Mouse (Mus musculus) limb, embryonic 12.5 days (tissue): ENCODE measurements around the gene Anapc2. TPM values are rescaled to one million over a fixed set of nuclear protein-coding genes. Genes with fewer than 3 reads are reported as not detected.
A peak's percentile ranks its signal among the peaks of the same experiment; 100 is the strongest.

Experiments
- ATAC-seq: fragments of 200-750 bp; cut with Nextera tagmentation; 2 replicates; pipeline ENCODE4 v1.8.0; 2017; ENCODE audit warnings: low read depth, moderate TSS enrichment; ENCODE audit not compliant: insufficient number of reproducible peaks, insufficient read depth, low FRiP score, low TSS enrichment
- H3K27ac ChIP-seq: fragments of 300-500 bp; sonication (generic); 2 replicates; pipeline ENCODE4 v1.5.1; 2016; ENCODE audit warnings: mild to moderate bottlenecking, moderate library complexity
- H3K27me3 ChIP-seq: fragments of 300-500 bp; sonication (generic); 2 replicates; pipeline ENCODE4 v1.6.1; 2016; ENCODE audit warnings: mild to moderate bottlenecking, moderate library complexity
- H3K36me3 ChIP-seq: fragments of 300-500 bp; sonication (generic); 2 replicates; pipeline ENCODE4 v1.6.1; 2016; ENCODE audit warnings: mild to moderate bottlenecking, moderate library complexity
- H3K4me1 ChIP-seq: fragments of 300-500 bp; sonication (generic); replicated peaks from 2 replicates; pipeline ENCODE4 v1.6.1; 2016
- H3K4me2 ChIP-seq: fragments of 300-500 bp; sonication (generic); 2 replicates; pipeline ENCODE4 v1.6.1; 2016; ENCODE audit warnings: mild to moderate bottlenecking, moderate library complexity
- H3K4me3 ChIP-seq: fragments of 300-500 bp; sonication (generic); replicated peaks from 2 replicates; pipeline ENCODE4 v1.5.1; 2016; ENCODE audit warnings: mild to moderate bottlenecking
- H3K9ac ChIP-seq: fragments of 300-500 bp; sonication (generic); replicated peaks from 2 replicates; pipeline ENCODE4 v1.6.1; 2016; ENCODE audit warnings: mild to moderate bottlenecking, moderate library complexity
- H3K9me3 ChIP-seq: fragments of 300-500 bp; sonication (generic); 2 replicates; pipeline ENCODE4 v1.6.1; 2016; ENCODE audit warnings: mild to moderate bottlenecking, moderate library complexity
- WGBS: fragments of 180-500 bp; shearing (Covaris S2); methylation state at CpG from one replicate; pipeline ENCODE4 v1.1.7; 2016; 5-methylcytosine and 5-hydroxymethylcytosine counted together
- polyA plus RNA-seq: library from polyadenylated mRNA; unstranded; fragments of >200 nt; fragmentation: Nextera tagmentation; extraction: Ambion mirVana; gene quantifications from 2 replicates; pipeline ENCODE4 v1.2.1, GENCODE M21; 2016

Anapc2 gene
- polyA plus RNA-seq, 1 experiment from 2014 or later = 141 TPM

DNA sequence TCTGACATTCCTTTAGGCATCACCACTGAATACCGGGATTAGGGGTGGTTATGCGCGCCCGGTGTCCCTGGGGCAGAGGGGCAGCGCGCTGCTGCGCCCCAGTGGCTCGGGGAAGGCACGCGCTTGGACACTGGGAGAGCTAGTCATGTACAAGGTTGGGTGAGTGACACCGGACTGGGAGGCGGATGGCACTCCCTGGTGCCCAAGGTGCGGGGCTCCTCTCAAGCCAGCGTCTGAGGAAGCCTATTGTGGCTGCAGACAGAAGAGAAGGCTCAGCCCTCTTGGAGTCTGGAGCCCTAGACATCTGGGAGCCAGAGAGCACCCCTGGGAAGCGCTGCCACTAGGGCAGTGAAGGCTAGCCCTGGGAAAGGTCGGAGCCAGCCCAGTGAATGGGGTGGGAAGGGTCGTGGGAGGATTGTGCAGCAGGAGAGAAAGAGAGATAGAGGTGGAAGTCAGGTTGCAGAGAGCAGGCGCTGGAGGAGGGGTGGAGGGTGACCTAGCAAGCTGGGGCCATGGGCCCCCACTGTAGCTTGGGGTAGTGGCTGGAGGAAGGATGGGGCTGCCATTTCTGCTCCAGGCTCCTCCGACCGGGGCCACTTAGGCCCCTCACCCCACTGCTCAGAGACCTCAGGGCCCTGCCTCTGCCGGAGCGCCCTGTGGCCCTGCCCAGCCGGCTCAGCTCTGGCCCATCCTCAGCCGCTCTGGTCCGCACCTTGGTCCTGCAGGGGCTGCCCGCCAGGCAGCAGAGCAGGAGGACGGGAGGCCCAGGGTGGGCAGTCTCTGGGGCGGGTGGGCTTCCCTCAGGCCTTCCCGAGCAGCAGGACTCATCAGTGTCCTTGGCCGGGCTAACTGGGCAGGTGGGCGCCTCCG lies 19.1 kb downstream of the Anapc2 start:
- H3K4me2 ChIP-seq = peak overlapping the region; percentile 53
- no peak overlapping the region for H3K27ac ChIP-seq
- H3K9ac ChIP-seq = 0 out of 2 replicates have a peak overlapping the region, but pooled peaks have one; percentile 46
- H3K4me1 ChIP-seq = peaks cover 17% of the 10 kb centered on the region; the same call in 1 of the 2 replicates
- peaks cover 100% of the 10 kb centered on the region for H3K27me3 ChIP-seq
- peaks cover under 1% of the 10 kb centered on the region; the same call in 1 of the 2 replicates for H3K36me3 ChIP-seq
- H3K4me3 ChIP-seq = peak overlapping the region; percentile 31
- H3K9me3 ChIP-seq = no peaks in the 10 kb centered on the region
- no peak for ATAC-seq
- WGBS = 4% methylated on average over 32 of the region's 32 CpGs

DNA sequence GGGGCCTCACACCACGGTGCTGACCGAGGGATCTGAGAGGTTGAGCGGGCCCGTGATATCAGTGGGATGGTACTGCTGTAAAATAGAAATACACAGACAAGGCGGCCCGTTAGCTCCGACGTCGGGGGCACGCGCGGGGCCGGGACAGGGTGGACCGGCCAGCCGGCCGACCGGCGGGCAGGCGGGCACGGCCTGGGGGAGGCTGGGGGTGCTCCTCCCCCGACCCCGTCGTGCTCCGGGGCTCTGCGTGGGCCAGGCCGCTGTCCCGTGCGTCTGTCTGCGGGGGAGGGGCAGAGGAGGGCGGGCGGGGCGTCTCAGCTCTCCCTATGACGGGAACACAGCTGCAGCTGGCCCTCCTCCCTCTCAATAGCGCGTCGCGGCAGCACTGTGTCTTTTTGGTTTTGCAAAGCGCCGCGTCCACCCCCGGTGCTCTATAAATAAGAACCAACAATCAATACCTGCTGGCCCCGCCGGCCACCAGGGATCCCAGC lies 19.8 kb downstream of the Anapc2 start:
- Histone ChIP-seq H3K27me3 (peaks cover 100% of the 10 kb centered on the region), H3K4me2 (peak overlapping the region; percentile 53), H3K4me1 (peaks cover 17% of the 10 kb centered on the region; the same call in 1 of the 2 replicates), H3K4me3 (peak overlapping the region; percentile 31), H3K27ac (no peak overlapping the region), H3K9me3 (no peaks in the 10 kb centered on the region), H3K36me3 (no peaks in the 10 kb centered on the region), H3K9ac (peak overlapping the region; percentile 46; the same call in 1 of the 2 replicates)
- 9% methylated on average over 36 of the region's 43 CpGs for WGBS
- no peak for ATAC-seq

DNA sequence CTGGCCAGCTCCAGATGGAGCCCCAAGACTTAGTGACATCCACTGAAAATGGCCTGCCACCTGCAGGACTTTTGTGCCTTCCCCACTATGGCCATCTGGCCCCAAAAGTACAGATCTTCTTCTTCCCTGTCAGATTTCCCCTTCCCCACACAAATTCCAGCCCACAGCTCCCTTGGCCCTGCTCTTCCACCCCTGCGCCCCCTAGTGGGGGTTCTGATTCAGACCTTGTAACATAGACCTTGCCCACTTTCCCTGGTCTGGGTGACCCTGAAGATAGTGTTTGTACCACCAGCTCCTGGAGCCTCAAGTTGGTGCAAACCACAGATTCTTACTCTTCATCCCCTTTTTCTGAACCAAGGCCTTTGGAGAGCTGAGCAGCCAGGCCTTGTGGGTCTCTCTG lies 20.6 kb downstream of the Anapc2 start:
- Histone ChIP-seq H3K27me3 (peaks cover 100% of the 10 kb centered on the region), H3K9me3 (no peaks in the 10 kb centered on the region), H3K27ac (no peak overlapping the region), H3K36me3 (no peaks in the 10 kb centered on the region), H3K9ac (no peak overlapping the region), H3K4me3 (no peak overlapping the region), H3K4me2 (no peak overlapping the region), H3K4me1 (peaks cover 17% of the 10 kb centered on the region; the same call in 1 of the 2 replicates)
- no peak for ATAC-seq
- WGBS = 0% methylated on average over 1 of the region's 1 CpGs

DNA sequence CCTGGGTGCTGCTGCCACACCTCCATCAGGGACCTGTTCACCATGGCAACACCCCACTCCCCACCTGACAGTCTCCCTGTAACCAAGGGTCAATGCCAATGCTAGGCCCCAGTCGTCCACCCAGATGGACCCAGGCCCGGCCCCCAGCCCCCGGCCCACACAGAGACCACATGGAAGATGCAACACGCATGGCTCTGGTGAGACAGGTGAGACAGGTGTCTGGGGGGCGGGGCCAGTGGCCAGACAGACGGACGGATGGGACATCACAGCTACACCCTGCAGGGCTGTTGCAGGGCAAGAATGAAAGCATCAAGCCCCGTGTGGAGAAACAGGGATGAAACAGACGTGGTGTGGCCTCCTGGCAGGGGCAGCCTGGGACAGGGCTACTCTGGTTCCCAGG lies 21.4 kb downstream of the Anapc2 start:
- H3K36me3 ChIP-seq = no peaks in the 10 kb centered on the region
- 68% methylated on average over 9 of the region's 9 CpGs for WGBS
- no peak overlapping the region for H3K4me2 ChIP-seq
- H3K27me3 ChIP-seq = peaks cover 99% of the 10 kb centered on the region
- no peak overlapping the region for H3K27ac ChIP-seq
- H3K4me3 ChIP-seq = no peak overlapping the region
- no peaks in the 10 kb centered on the region for H3K9me3 ChIP-seq
- H3K4me1 ChIP-seq = peaks cover 17% of the 10 kb centered on the region; the same call in 1 of the 2 replicates
- ATAC-seq = no peak
- H3K9ac ChIP-seq = no peak overlapping the region

DNA sequence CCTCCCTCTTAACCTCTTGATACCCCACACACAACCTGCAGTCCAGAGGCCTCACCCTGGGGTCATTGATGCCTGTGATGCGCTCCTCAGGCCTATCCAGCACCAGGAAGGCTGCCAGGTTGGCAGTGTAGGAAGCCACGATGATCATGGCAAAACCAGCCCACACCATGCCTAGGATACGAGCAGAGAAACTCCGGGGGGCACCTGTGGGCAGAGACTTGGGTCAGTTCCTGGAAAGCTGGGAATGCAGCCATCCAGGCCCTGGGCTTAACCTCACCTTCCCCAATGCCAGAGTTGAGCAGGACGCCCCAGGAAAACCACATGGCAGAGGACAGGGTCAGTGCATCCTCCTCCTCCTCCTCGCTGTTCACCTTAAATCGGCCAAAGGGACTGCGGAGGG lies 24.8 kb downstream of the Anapc2 start:
- H3K9ac ChIP-seq = no peak overlapping the region
- peaks cover 5% of the 10 kb centered on the region; the same call in 1 of the 2 replicates for H3K4me1 ChIP-seq
- no peaks in the 10 kb centered on the region for H3K9me3 ChIP-seq
- ATAC-seq = no peak
- no peak overlapping the region for H3K27ac ChIP-seq
- H3K36me3 ChIP-seq = no peaks in the 10 kb centered on the region
- H3K27me3 ChIP-seq = peaks cover 66% of the 10 kb centered on the region
- H3K4me2 ChIP-seq = no peak overlapping the region
- H3K4me3 ChIP-seq = no peak overlapping the region
- WGBS = 70% methylated on average over 8 of the region's 8 CpGs

DNA sequence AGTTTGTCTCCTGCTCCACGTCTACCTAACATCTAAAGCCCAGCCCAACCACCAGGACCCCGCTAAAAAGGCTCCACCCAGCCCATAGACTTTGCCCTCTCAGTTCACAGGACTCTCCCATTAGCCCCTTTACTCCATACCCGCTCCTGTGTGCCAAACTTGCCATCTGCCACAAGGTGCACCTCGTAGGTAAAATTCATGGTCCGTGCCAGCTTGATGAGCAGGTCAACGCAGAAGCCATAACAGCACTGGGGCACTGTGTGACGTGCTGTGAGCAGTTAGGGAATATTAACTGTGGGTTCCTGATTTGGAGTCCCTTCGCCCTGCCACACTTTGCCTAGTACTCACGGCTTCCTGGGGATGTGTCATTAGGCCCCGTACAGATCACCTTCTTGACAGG lies 25.8 kb downstream of the Anapc2 start:
- WGBS = 81% methylated on average over 10 of the region's 10 CpGs
- no peak overlapping the region for H3K27ac ChIP-seq
- no peaks in the 10 kb centered on the region for H3K4me1 ChIP-seq
- no peaks in the 10 kb centered on the region for H3K9me3 ChIP-seq
- no peak overlapping the region for H3K9ac ChIP-seq
- no peak overlapping the region for H3K4me3 ChIP-seq
- H3K36me3 ChIP-seq = no peaks in the 10 kb centered on the region
- no peak overlapping the region for H3K4me2 ChIP-seq
- H3K27me3 ChIP-seq = peaks cover 60% of the 10 kb centered on the region
- no peak for ATAC-seq

DNA sequence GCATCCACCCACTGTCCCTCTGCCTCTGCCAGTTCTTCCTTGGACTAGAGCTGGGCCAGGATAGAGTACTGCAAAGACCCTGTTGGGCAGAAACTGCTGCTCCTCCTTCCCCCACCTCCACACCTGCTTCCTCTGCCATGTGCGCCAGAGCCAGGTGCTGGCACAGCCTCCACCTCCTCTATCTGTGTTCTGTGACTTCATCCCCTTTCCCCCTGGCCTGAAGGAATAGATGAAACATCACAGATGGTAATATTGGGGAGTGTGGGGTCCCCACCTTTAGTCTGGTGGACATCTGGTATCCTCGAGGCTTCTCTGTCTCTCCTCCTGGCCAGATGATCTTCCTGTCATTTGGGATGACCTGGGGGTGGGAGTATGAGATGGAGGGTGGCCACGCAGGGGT lies 31.2 kb downstream of the Anapc2 start:
- no peak overlapping the region for H3K4me3 ChIP-seq
- H3K4me2 ChIP-seq = no peak overlapping the region
- H3K9me3 ChIP-seq = no peaks in the 10 kb centered on the region
- no peak overlapping the region for H3K27ac ChIP-seq
- 61% methylated on average over 3 of the region's 3 CpGs for WGBS
- H3K27me3 ChIP-seq = peaks cover 59% of the 10 kb centered on the region
- no peak for ATAC-seq
- no peak overlapping the region for H3K9ac ChIP-seq
- no peaks in the 10 kb centered on the region for H3K36me3 ChIP-seq
- 0 out of 2 replicates have a peak, but pooled peaks cover 6% of the 10 kb centered on the region for H3K4me1 ChIP-seq

DNA sequence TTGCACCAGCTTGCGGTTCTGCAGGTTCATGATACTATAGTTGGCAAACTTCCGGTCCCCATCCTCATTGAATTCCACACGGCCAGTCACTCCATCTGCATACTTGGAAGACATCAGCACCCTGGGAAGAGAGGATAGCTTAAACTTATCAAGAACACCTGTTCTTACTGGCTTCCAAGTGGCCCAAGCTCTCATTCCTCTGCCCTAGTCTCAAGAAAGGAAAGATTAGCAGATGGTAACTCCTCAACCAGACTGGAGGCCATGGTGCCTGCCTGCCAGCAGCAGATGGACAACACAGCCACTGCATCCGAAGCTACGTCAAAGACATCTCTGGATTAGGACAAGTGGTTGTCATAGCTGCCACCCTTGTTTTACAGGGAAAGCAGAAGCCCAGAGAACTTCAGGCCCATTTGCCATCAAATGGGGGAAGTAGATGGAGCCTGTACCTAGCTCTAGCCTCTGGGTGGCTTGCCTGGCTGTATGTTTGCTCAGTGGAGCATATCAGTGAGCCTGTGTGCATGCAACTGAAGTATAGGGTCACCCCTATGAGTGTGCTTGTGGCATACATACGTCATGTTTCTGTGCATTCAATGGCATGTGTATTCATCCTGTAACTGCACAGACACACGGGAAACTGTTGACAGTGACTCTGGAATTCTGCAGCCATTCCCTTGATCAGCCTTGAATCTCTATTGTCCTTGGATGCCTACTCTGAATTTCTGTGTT lies 31.8 kb downstream of the Anapc2 start:
- Histone ChIP-seq H3K36me3 (no peaks in the 10 kb centered on the region), H3K9ac (no peak overlapping the region), H3K4me2 (peak overlapping the region; percentile 85), H3K4me1 (0 out of 2 replicates have a peak, but pooled peaks cover 6% of the 10 kb centered on the region), H3K9me3 (no peaks in the 10 kb centered on the region), H3K27me3 (peaks cover 63% of the 10 kb centered on the region), H3K4me3 (peak overlapping the region; percentile 45), H3K27ac (no peak overlapping the region)
- WGBS = 72% methylated on average over 7 of the region's 7 CpGs
- ATAC-seq = no peak

DNA sequence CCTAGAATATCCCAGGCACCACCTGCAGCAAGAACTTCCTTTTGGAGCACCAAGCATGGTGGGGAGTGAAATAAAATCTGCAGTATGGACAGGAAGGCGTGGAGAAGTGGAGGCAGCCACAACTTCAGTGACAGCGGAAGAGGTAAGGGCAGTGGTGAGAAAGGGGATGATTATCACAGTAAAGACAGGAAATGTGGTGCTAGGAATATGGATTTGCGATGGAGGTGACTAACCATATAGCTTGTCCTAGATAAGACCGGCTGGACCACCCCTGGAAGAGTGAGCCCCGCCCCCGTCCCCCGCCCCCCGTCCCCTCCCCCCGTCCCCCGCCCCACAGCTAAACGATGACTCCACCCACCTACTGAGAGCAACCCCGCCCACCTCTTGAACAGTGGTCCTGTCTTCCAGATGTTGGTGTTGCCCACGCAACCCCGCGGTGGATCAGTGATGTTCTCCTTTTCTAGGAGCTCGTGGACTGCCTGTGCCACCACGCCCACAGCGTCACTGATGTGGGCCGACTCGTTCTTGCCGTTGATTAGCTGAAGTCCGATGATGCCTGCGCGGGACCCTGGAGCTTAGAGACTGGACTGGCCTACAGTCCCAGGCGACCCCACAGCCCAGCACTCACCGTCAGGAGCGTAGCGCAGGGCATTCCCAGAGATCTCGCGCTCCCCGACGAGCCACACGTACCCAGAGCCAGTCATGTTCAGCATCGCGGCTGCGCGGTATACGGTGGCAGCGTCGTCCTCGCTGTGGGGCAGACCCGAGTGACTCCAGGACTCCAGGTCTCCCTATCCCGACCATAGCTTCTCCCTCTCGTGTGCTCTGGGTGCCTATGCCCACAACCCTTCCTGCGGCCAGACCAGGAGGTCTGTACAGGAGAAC lies 32.6 kb downstream of the Anapc2 start:
- Histone ChIP-seq H3K4me1 (0 out of 2 replicates have a peak, but pooled peaks cover 6% of the 10 kb centered on the region), H3K27ac (no peak overlapping the region), H3K9ac (peak overlapping the region; percentile 51), H3K4me3 (peak overlapping the region; percentile 45), H3K4me2 (peak overlapping the region; percentile 85), H3K36me3 (no peaks in the 10 kb centered on the region), H3K9me3 (no peaks in the 10 kb centered on the region), H3K27me3 (peaks cover 70% of the 10 kb centered on the region)
- peak; percentile 58 for ATAC-seq
- 3% methylated on average over 37 of the region's 45 CpGs for WGBS

DNA sequence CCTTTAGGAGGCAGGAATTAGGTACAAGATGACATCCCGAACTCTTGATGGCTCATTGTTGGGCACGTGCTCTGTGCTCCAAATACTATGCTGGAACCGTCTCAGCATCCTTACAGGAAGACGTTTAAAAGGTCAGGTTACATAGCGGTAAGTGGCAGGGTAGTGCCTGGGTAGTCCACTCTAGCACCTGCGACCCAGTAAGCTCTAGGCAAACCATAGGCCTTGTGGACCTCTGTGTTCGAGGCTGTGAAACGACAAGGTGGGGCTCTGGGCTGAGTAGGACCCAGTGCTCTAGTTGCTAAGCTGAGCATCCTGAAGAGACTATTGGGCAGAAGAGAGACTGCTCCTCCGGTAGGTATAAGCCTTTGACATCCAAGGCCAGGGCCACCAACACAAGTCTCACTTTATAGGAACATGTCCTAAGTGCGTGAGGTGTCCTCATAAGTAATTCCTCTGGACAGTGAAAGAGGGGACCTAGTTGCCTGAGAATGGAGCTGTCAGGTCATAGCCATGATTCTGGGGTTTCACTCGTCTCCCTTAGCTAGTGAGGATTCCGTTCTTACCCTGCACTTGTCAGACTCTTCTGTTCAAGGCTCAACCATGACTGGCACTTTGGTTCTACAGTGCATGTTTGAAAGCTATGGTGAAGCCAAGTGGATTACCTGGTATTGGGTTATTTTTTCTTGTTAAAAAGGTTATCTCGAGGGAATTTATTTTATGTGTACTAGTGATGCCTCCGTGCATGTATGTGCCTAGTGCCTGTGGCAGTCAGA lies 33.5 kb downstream of the Anapc2 start:
- H3K4me1 ChIP-seq = 0 out of 2 replicates have a peak, but pooled peaks cover 6% of the 10 kb centered on the region
- peak overlapping the region; percentile 85 for H3K4me2 ChIP-seq
- peak overlapping the region; percentile 45 for H3K4me3 ChIP-seq
- H3K9me3 ChIP-seq = no peaks in the 10 kb centered on the region
- peak; percentile 32; the same call in 1 of the 2 replicates for ATAC-seq
- peak overlapping the region; percentile 51; the same call in 1 of the 2 replicates for H3K9ac ChIP-seq
- WGBS = 48% methylated on average over 14 of the region's 14 CpGs
- H3K27me3 ChIP-seq = peaks cover 79% of the 10 kb centered on the region
- H3K27ac ChIP-seq = no peak overlapping the region
- H3K36me3 ChIP-seq = no peaks in the 10 kb centered on the region
